Mouse (Mus musculus): Measurements from ENCODE around the gene Prr7.

Gene Prr7

GRCm38 (mm10) chr13:55478036-55478435, 14.0 kb downstream of the Prr7 start:
- peak in 1 of 2 experiments; percentile 52 for DNase-seq

- DNase-seq, result no peak
Measured at GRCm38 (mm10) chr13:55479008-55479407, 14.9 kb downstream of the Prr7 start.

GRCm38 (mm10) chr13:55479929-55480328, 15.9 kb downstream of the Prr7 start:
- DNase-seq, result no peak

GRCm38 (mm10) chr13:55482542-55482941, 18.5 kb downstream of the Prr7 start:
- DNase-seq, result no peak

GRCm38 (mm10) chr13:55483071-55483470, 19.0 kb downstream of the Prr7 start:
- DNase-seq, result no peak

- DNase-seq, result no peak
Measured at GRCm38 (mm10) chr13:55483593-55483992, 19.5 kb downstream of the Prr7 start.

- DNase-seq, result no peak
Measured at GRCm38 (mm10) chr13:55484520-55485088, 20.5 kb downstream of the Prr7 start.

GRCm38 (mm10) chr13:55486029-55486794, 22.1 kb downstream of the Prr7 start:
- no peak for DNase-seq

GRCm38 (mm10) chr13:55486916-55487577, 23.0 kb downstream of the Prr7 start:
- no peak for DNase-seq

- no peak for DNase-seq
Measured at GRCm38 (mm10) chr13:55487578-55488498, 23.8 kb downstream of the Prr7 start, which contains the start of gene Dbn1. Gene Dbn1 (minus strand): TSS chr13:55488111.

- DNase-seq, result no peak
Measured at GRCm38 (mm10) chr13:55494257-55494656, 30.2 kb downstream of the Prr7 start.

GRCm38 (mm10) chr13:55494883-55495621, 31.0 kb downstream of the Prr7 start:
- DNase-seq, result no peak

GRCm38 (mm10) chr13:55495702-55496101, 31.6 kb downstream of the Prr7 start:
- no peak for DNase-seq

GRCm38 (mm10) chr13:55496661-55497060, 32.6 kb downstream of the Prr7 start:
- DNase-seq, result no peak

GRCm38 (mm10) chr13:55498906-55499305, 34.8 kb downstream of the Prr7 start:
- no peak for DNase-seq

GRCm38 (mm10) chr13:55500575-55500974, 36.5 kb downstream of the Prr7 start:
- no peak for DNase-seq

GRCm38 (mm10) chr13:55502405-55502804, 38.3 kb downstream of the Prr7 start:
- no peak for DNase-seq

GRCm38 (mm10) chr13:55504390-55504789, 40.3 kb downstream of the Prr7 start:
- no peak for DNase-seq

- DNase-seq, result no peak
Measured at GRCm38 (mm10) chr13:55505810-55506209, 41.7 kb downstream of the Prr7 start.

GRCm38 (mm10) chr13:55506697-55507096, 42.6 kb downstream of the Prr7 start:
- DNase-seq, result no peak

GRCm38 (mm10) chr13:55507877-55508276, 43.8 kb downstream of the Prr7 start:
- no peak for DNase-seq

GRCm38 (mm10) chr13:55508531-55508930, 44.5 kb downstream of the Prr7 start:
- DNase-seq, result no peak
